In the genomic region with DNA sequence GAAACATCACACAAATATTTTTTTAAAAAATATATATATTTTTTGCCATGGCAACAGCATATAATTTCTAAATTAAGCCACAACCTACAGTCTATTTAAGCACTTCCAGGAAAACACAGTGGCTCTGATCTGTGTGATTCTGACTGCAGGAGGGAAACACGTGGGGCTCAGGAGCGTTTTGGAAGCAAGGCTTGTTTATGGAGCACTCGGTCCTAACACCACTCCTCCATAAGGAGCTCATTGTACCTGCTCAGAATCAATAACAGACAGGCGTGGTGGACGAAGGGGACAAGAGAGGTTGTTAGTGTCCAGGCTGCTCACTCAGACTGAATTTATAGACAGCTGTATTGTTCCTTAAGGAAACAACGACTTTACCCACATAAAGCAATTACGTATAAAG, we compare ENCODE assay signal across 28 mouse cellular contexts.
DNase-seq lines count a peak whose midpoint lies in the region; ATAC-seq lines count a peak whose summit lies in the region.
"Had no signal": no experiment of that assay in that cellular context is flagged by ENCODE, and none has a peak within 500 bp of the region (broad histone marks: within the 10 kb centered on the region; RNA-seq: fewer than 3 reads in every experiment).

No protein-coding gene starts in this region.

- H3K4me1 ChIP-seq in forebrain, embryonic 14.5 days (ENCODE audit: control insufficient read depth, insufficient read depth, low read length), result no peaks in the 10 kb centered on the region; the same call in 1 of the 2 replicates
- H3K4me1 ChIP-seq in forebrain, embryonic 16.5 days (replicated peaks; ENCODE audit: control insufficient read depth, insufficient read depth, low read length), result peaks cover 14% of the 10 kb centered on the region; the same call in 1 of the 2 replicates
- H3K4me1 ChIP-seq in midbrain, embryonic 16.5 days (ENCODE audit: control insufficient read depth, insufficient read depth, low read length), result peaks cover 3% of the 10 kb centered on the region; the same call in 1 of the 2 replicates
- no peaks in the 10 kb centered on the region for H3K4me1 ChIP-seq in midbrain, embryonic 11.5 days (ENCODE audit: control insufficient read depth, insufficient read depth, low read length)
- H3K4me1 ChIP-seq: forebrain, embryonic 10.5 days; hindbrain, embryonic 10.5 days; midbrain, embryonic 10.5 days had no signal

- H3K9ac ChIP-seq in forebrain, embryonic 14.5 days (ENCODE audit: low read length), result no peak overlapping the region; the same call in 1 of the 2 replicates
- no peak overlapping the region for H3K9ac ChIP-seq in forebrain, embryonic 16.5 days (replicated peaks; ENCODE audit: low read depth, low read length)
- no peak overlapping the region for H3K9ac ChIP-seq in midbrain, embryonic 16.5 days (ENCODE audit: low read depth, low read length)
- no peak overlapping the region for H3K9ac ChIP-seq in midbrain, embryonic 11.5 days (ENCODE audit: low read length)
- H3K9ac ChIP-seq: embryonic facial prominence, embryonic 13.5 days; hindbrain, embryonic 15.5 days; liver, embryonic 14.5 days had no signal

- no peak for DNase-seq in forebrain, embryonic 14.5 days (ENCODE audit: low spot score)
- DNase-seq in midbrain, embryonic 11.5 days (ENCODE audit: low spot score, missing footprints), result no peak
- DNase-seq in mesoderm, embryonic 11.5 days (ENCODE audit: low read depth, low spot score), result peak; percentile 18
- DNase-seq in layer of hippocampus, postnatal 10 days (ENCODE audit: low spot score in 2 of 2), result no peak
- no peak for DNase-seq in adrenal gland, postnatal 36 days
- DNase-seq: adrenal gland, postnatal 14 days; cerebellum, adult 2 months; cerebellum, postnatal 25 days; gastrocnemius, postnatal 10 days; heart, postnatal 14 days; kidney, adult 11 months; kidney, postnatal 25 days; layer of hippocampus, postnatal 36 days; liver; lung, adult 2 months; lung, postnatal 10 days; retina, postnatal 1 day; right cerebral cortex, postnatal 14 days had no signal

- H3K4me2 ChIP-seq in forebrain, embryonic 14.5 days (ENCODE audit: low read length), result no peak overlapping the region
- no peak overlapping the region for H3K4me2 ChIP-seq in forebrain, embryonic 16.5 days (ENCODE audit: low read length)
- H3K4me2 ChIP-seq in midbrain, embryonic 16.5 days (ENCODE audit: low read length), result no peak overlapping the region
- no peak overlapping the region for H3K4me2 ChIP-seq in midbrain, embryonic 11.5 days
- H3K4me2 ChIP-seq: embryonic facial prominence, embryonic 13.5 days; hindbrain, embryonic 15.5 days had no signal

- 33% methylated on average over 7 of the region's 7 CpGs for WGBS in forebrain, embryonic 14.5 days
- whole genome bisulfite sequencing in forebrain, embryonic 16.5 days, result 25% methylated on average over 7 of the region's 7 CpGs
- 54% methylated on average over 7 of the region's 7 CpGs for WGBS in midbrain, embryonic 16.5 days
- 73% methylated on average over 7 of the region's 7 CpGs for WGBS in midbrain, embryonic 11.5 days

- H3K4me3 ChIP-seq in forebrain, embryonic 14.5 days (ENCODE audit: low read depth, low read length), result no peak overlapping the region
- no peak overlapping the region for H3K4me3 ChIP-seq in forebrain, embryonic 16.5 days (replicated peaks; ENCODE audit: low read length)
- no peak overlapping the region for H3K4me3 ChIP-seq in midbrain, embryonic 16.5 days (ENCODE audit: low read depth, low read length)
- no peak overlapping the region for H3K4me3 ChIP-seq in midbrain, embryonic 11.5 days (ENCODE audit: low read depth, low read length)
- H3K4me3 ChIP-seq: embryonic facial prominence, embryonic 13.5 days; forebrain, embryonic 10.5 days; hindbrain, embryonic 10.5 days; hindbrain, embryonic 15.5 days; midbrain, embryonic 10.5 days had no signal

- peak; percentile 44; the same call in 1 of the 2 replicates for ATAC-seq in forebrain, embryonic 14.5 days
- no peak; the same call in 1 of the 2 replicates for ATAC-seq in forebrain, embryonic 16.5 days
- ATAC-seq in midbrain, embryonic 16.5 days, result 0 out of 2 replicates have a peak, but pooled peaks have one; percentile 33
- ATAC-seq in midbrain, embryonic 11.5 days (ENCODE audit: low FRiP score), result no peak
- ATAC-seq: inflammation-experienced regulatory T-cells, adult 6 months; Patski had no signal

- no peaks in the 10 kb centered on the region for H3K27me3 ChIP-seq in forebrain, embryonic 14.5 days (replicated peaks; ENCODE audit: control insufficient read depth, insufficient read depth, low read length)
- no peaks in the 10 kb centered on the region for H3K27me3 ChIP-seq in forebrain, embryonic 16.5 days (replicated peaks; ENCODE audit: control insufficient read depth, insufficient read depth, low read length)
- no peaks in the 10 kb centered on the region for H3K27me3 ChIP-seq in midbrain, embryonic 16.5 days (ENCODE audit: control insufficient read depth, insufficient read depth, low read depth, low read length)
- H3K27me3 ChIP-seq in midbrain, embryonic 11.5 days (ENCODE audit: control insufficient read depth, insufficient read depth, low read length), result no peaks in the 10 kb centered on the region
- H3K27me3 ChIP-seq: embryonic facial prominence, embryonic 13.5 days; hindbrain, embryonic 15.5 days; Patski had no signal

- peaks cover 15% of the 10 kb centered on the region for H3K36me3 ChIP-seq in forebrain, embryonic 14.5 days (ENCODE audit: control insufficient read depth, insufficient read depth, low read length)
- no peaks in the 10 kb centered on the region for H3K36me3 ChIP-seq in forebrain, embryonic 16.5 days (ENCODE audit: control insufficient read depth, insufficient read depth)
- no peaks in the 10 kb centered on the region for H3K36me3 ChIP-seq in midbrain, embryonic 16.5 days (ENCODE audit: control insufficient read depth, insufficient read depth, low read length)
- H3K36me3 ChIP-seq in midbrain, embryonic 11.5 days (ENCODE audit: control insufficient read depth, insufficient read depth, low read length), result peaks cover 9% of the 10 kb centered on the region

- no peaks in the 10 kb centered on the region for H3K9me3 ChIP-seq in forebrain, embryonic 14.5 days (replicated peaks; ENCODE audit: control insufficient read depth, low read length)
- no peaks in the 10 kb centered on the region for H3K9me3 ChIP-seq in forebrain, embryonic 16.5 days (ENCODE audit: control insufficient read depth, low read length)
- H3K9me3 ChIP-seq in midbrain, embryonic 16.5 days (replicated peaks; ENCODE audit: control insufficient read depth, low read length, poor library complexity, severe bottlenecking), result no peaks in the 10 kb centered on the region
- no peaks in the 10 kb centered on the region for H3K9me3 ChIP-seq in midbrain, embryonic 11.5 days (ENCODE audit: control insufficient read depth, low read length)
- H3K9me3 ChIP-seq: embryonic facial prominence, embryonic 13.5 days; forebrain, embryonic 10.5 days; hindbrain, embryonic 10.5 days; hindbrain, embryonic 15.5 days; midbrain, embryonic 10.5 days had no signal

- no peak overlapping the region for H3K27ac ChIP-seq in forebrain, embryonic 14.5 days (ENCODE audit: low read depth, low read length)
- no peak overlapping the region for H3K27ac ChIP-seq in forebrain, embryonic 16.5 days (ENCODE audit: low read length)
- no peak overlapping the region for H3K27ac ChIP-seq in midbrain, embryonic 16.5 days (ENCODE audit: low read length)
- no peak overlapping the region for H3K27ac ChIP-seq in midbrain, embryonic 11.5 days (ENCODE audit: low read depth, low read length)
- H3K27ac ChIP-seq: embryonic facial prominence, embryonic 13.5 days; forebrain, embryonic 10.5 days; hindbrain, embryonic 10.5 days; hindbrain, embryonic 15.5 days; liver, embryonic 14.5 days; midbrain, embryonic 10.5 days had no signal

Comparison
In these comparisons a context has a peak if more than half of its experiments do, and no peak if none do; other contexts are left out.
1. ATAC-seq: peak in forebrain, embryonic 14.5 days (single experiment) and midbrain, embryonic 16.5 days (single experiment); none in forebrain, embryonic 16.5 days (single experiment) and midbrain, embryonic 11.5 days (single experiment).